Mouse (Mus musculus) neural tube, embryonic 14.5 days (tissue): ENCODE results near the gene Lypd6b. TPM values are rescaled to one million over a fixed set of nuclear protein-coding genes. Genes with fewer than 3 reads are reported as not detected.
A peak's percentile ranks its signal among the peaks of the same experiment; 100 is the strongest.

Source experiments
- ATAC-seq: fragments of 200-750 bp; cut with Nextera tagmentation; 2 replicates; pipeline ENCODE4 v1.8.0; 2017; ENCODE audit warnings: low read depth, mild to moderate bottlenecking, moderate TSS enrichment, moderate library complexity
- H3K27ac ChIP-seq: fragments of 300-500 bp; sonication (generic); 2 replicates; pipeline ENCODE4 v1.5.1; 2014; ENCODE audit warnings: low read depth, mild to moderate bottlenecking, control low read depth, low read length, moderate library complexity, mixed read lengths
- H3K27me3 ChIP-seq: fragments of 300-500 bp; sonication (generic); 2 replicates; pipeline ENCODE4 v1.6.1; 2014; ENCODE audit warnings: low read length; ENCODE audit not compliant: control insufficient read depth, insufficient read depth
- H3K36me3 ChIP-seq: fragments of 300-500 bp; sonication (generic); 2 replicates; pipeline ENCODE4 v1.6.1; 2014; ENCODE audit warnings: low read length, mixed read lengths; ENCODE audit not compliant: control insufficient read depth, insufficient read depth
- H3K4me1 ChIP-seq: fragments of 300-500 bp; sonication (generic); 2 replicates; pipeline ENCODE4 v1.6.1; 2014; ENCODE audit warnings: low read length; ENCODE audit not compliant: control insufficient read depth, insufficient read depth
- H3K4me2 ChIP-seq: fragments of 300-500 bp; sonication (generic); 2 replicates; pipeline ENCODE4 v1.6.1; 2014; ENCODE audit warnings: mild to moderate bottlenecking, low read depth, low read length, control low read depth
- H3K4me3 ChIP-seq: fragments of 300-500 bp; sonication (generic); 2 replicates; pipeline ENCODE4 v1.5.1; 2014; ENCODE audit warnings: low read depth, low read length, control low read depth, mixed read lengths
- H3K9ac ChIP-seq: fragments of 300-500 bp; sonication (generic); replicated peaks from 2 replicates; pipeline ENCODE4 v1.6.1; 2014; ENCODE audit warnings: low read depth, mild to moderate bottlenecking, control low read depth, low read length, mixed read lengths
- H3K9me3 ChIP-seq: fragments of 300-500 bp; sonication (generic); 2 replicates; pipeline ENCODE4 v1.6.1; 2016; ENCODE audit warnings: low read length; ENCODE audit not compliant: control insufficient read depth
- WGBS: fragments of 180-500 bp; shearing (Covaris S2); extraction: QIAGEN DNeasy Blood & Tissue Kit; methylation state at CpG from one replicate; pipeline ENCODE4 v1.1.7; 2014; 5-methylcytosine and 5-hydroxymethylcytosine counted together
- polyA plus RNA-seq: library from polyadenylated mRNA; unstranded; fragments of >200 nt; fragmentation: Nextera tagmentation; extraction: Ambion mirVana; gene quantifications from 2 replicates; pipeline ENCODE4 v1.2.1, GENCODE M21; 2014

Lypd6b gene
- polyA plus RNA-seq, 1 experiment from 2014 or later = 24.6 TPM

- H3K27me3 ChIP-seq = peaks cover 11% of the 10 kb centered on the region; the same call in 1 of the 2 replicates
- ATAC-seq = peak; percentile 45
- H3K9ac ChIP-seq = peak overlapping the region; percentile 75
- H3K4me3 ChIP-seq = peak overlapping the region; percentile 62
- no peaks in the 10 kb centered on the region; the same call in 1 of the 2 replicates for H3K4me1 ChIP-seq
- H3K4me2 ChIP-seq = peak overlapping the region; percentile 99
- H3K9me3 ChIP-seq = no peaks in the 10 kb centered on the region
- H3K27ac ChIP-seq = no peak overlapping the region
- WGBS = under 1% methylated on average over 14 of the region's 14 CpGs
- no peaks in the 10 kb centered on the region for H3K36me3 ChIP-seq
These were observed 547 bp downstream of the Lypd6b start for GRCm38 (mm10) chr2:49788051-49788418.

DNA sequence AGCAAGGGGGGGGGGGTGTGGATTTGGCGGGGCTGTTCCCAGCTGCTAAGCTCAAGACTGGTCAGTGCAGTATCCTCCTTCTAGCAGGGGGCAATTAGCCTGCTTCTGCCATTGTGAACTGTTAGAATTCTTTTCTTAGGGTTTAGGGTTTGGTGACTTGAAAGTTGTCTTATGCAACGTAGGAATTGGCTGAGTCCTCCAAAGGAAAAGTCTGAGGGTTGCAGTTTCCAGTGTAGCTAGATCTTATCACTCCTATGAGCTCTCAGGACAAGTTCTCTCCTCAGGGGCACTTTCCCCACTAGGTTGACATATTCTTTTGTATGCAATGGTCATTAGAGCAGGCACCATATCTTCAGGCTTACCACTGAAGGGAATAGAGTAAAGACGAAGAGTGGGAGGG, 1.2 kb downstream of the Lypd6b start:
- WGBS = 5% methylated on average over 3 of the region's 3 CpGs
- no peak overlapping the region for H3K9ac ChIP-seq
- H3K4me3 ChIP-seq = no peak overlapping the region
- H3K9me3 ChIP-seq = no peaks in the 10 kb centered on the region
- H3K4me1 ChIP-seq = no peaks in the 10 kb centered on the region; the same call in 1 of the 2 replicates
- no peaks in the 10 kb centered on the region for H3K36me3 ChIP-seq
- peaks cover 11% of the 10 kb centered on the region; the same call in 1 of the 2 replicates for H3K27me3 ChIP-seq
- H3K4me2 ChIP-seq = no peak overlapping the region; the same call in 1 of the 2 replicates
- ATAC-seq = no peak
- H3K27ac ChIP-seq = no peak overlapping the region

GRCm38 (mm10) chr2:49789078-49789477, 1.6 kb downstream of the Lypd6b start:
- Histone ChIP-seq H3K36me3 (no peaks in the 10 kb centered on the region), H3K27me3 (peaks cover 11% of the 10 kb centered on the region; the same call in 1 of the 2 replicates), H3K4me3 (no peak overlapping the region), H3K4me1 (no peaks in the 10 kb centered on the region; the same call in 1 of the 2 replicates), H3K27ac (no peak overlapping the region), H3K9ac (no peak overlapping the region), H3K9me3 (no peaks in the 10 kb centered on the region), H3K4me2 (no peak overlapping the region)
- 84% methylated on average over 6 of the region's 6 CpGs for WGBS
- no peak for ATAC-seq

GRCm38 (mm10) chr2:49789504-49789903, 2.0 kb downstream of the Lypd6b start:
- 87% methylated on average over 5 of the region's 5 CpGs for WGBS
- H3K27me3 ChIP-seq = peaks cover 11% of the 10 kb centered on the region; the same call in 1 of the 2 replicates
- H3K4me1 ChIP-seq = no peaks in the 10 kb centered on the region; the same call in 1 of the 2 replicates

GRCm38 (mm10) chr2:49797444-49798143, 10.1 kb downstream of the Lypd6b start:
- H3K4me1 ChIP-seq = no peaks in the 10 kb centered on the region

More at GRCm38 (mm10) chr2:49789504-49789903, 2.0 kb downstream of the Lypd6b start:
- no peak overlapping the region for H3K4me3 ChIP-seq
- no peak overlapping the region for H3K4me2 ChIP-seq
- H3K9me3 ChIP-seq = no peaks in the 10 kb centered on the region
- no peak overlapping the region for H3K27ac ChIP-seq
- ATAC-seq = no peak
- no peak overlapping the region for H3K9ac ChIP-seq
- H3K36me3 ChIP-seq = no peaks in the 10 kb centered on the region

DNA sequence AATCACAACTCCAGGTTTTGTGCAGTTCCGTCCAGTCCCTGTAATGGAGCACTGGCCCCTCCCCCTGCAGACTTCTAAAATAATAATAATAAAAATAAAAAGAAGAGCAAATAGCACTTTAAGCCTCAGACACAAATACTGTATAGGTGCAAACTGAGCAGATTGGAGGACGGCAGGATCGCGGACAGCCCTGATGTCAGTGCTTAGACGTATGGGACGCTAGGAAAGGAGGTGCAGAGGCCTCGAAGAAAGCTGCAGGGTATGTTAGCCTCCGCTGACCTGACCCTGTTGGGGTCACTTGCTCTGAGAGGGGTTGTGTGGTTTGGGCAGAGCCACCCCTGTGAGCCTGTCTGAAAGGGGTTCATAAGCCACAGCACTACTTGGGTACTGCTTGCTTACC, 17.0 kb downstream of the Lypd6b start:
- WGBS = 78% methylated on average over 8 of the region's 8 CpGs

More at GRCm38 (mm10) chr2:49797444-49798143, 10.1 kb downstream of the Lypd6b start:
- WGBS = 66% methylated on average over 14 of the region's 14 CpGs
- no peak overlapping the region for H3K4me3 ChIP-seq
- no peak overlapping the region for H3K9ac ChIP-seq
- no peak overlapping the region for H3K4me2 ChIP-seq
- H3K27ac ChIP-seq = no peak overlapping the region
- no peaks in the 10 kb centered on the region for H3K9me3 ChIP-seq
- H3K27me3 ChIP-seq = no peaks in the 10 kb centered on the region
- no peaks in the 10 kb centered on the region for H3K36me3 ChIP-seq
- no peak for ATAC-seq

DNA sequence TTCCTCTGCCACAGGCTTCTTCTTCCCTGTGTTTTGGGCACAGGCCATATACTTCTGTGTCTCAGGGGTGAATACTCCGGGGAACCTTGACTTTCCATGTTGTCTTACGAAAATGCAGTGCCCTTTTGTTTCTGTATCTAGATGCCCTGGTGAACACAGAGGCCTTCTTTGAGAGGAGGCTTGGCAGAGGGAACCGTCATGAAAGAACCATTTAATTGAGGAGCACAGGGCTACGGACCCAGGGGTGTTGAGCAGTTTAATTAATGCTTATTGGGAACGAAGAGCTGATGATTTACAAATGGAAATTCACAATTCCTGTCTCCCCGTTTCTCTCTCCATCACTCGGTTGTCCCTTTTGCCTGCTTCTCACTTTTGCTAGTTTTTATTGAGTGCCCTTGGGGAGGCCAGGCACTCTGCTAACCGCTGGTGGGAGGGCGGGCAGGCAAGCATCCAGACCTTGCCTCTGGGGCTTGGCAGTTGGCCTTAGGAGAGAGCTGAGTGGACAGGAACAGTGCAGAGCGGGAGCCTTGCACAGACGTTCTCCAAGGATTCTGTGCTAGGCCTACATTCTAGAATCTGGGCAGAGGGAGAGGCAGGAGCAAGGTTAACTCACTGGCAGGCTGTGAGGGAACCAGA, 18.4 kb downstream of the Lypd6b start:
- 55% methylated on average over 11 of the region's 11 CpGs for WGBS
- Histone ChIP-seq H3K9ac (no peak overlapping the region), H3K9me3 (no peaks in the 10 kb centered on the region), H3K4me2 (no peak overlapping the region), H3K27ac (peak overlapping the region; percentile 12; the same call in 1 of the 2 replicates), H3K27me3 (no peaks in the 10 kb centered on the region), H3K36me3 (no peaks in the 10 kb centered on the region), H3K4me1 (no peaks in the 10 kb centered on the region), H3K4me3 (no peak overlapping the region)
- no peak for ATAC-seq

More for the DNA sequence above, 17.0 kb downstream of the Lypd6b start:
- H3K4me2 ChIP-seq = no peak overlapping the region
- no peak overlapping the region for H3K9ac ChIP-seq
- H3K4me1 ChIP-seq = no peaks in the 10 kb centered on the region
- no peaks in the 10 kb centered on the region for H3K36me3 ChIP-seq
- H3K4me3 ChIP-seq = no peak overlapping the region
- H3K27ac ChIP-seq = no peak overlapping the region
- no peak for ATAC-seq
- H3K27me3 ChIP-seq = no peaks in the 10 kb centered on the region
- H3K9me3 ChIP-seq = no peaks in the 10 kb centered on the region

- Histone ChIP-seq H3K27ac (no peak overlapping the region), H3K9ac (no peak overlapping the region), H3K9me3 (no peaks in the 10 kb centered on the region), H3K4me2 (no peak overlapping the region), H3K27me3 (no peaks in the 10 kb centered on the region), H3K4me1 (0 out of 2 replicates have a peak, but pooled peaks cover 3% of the 10 kb centered on the region), H3K4me3 (no peak overlapping the region), H3K36me3 (no peaks in the 10 kb centered on the region)
- 89% methylated on average over 6 of the region's 6 CpGs for WGBS
- no peak for ATAC-seq
These were observed 22.0 kb downstream of the Lypd6b start for GRCm38 (mm10) chr2:49809496-49809895.

DNA sequence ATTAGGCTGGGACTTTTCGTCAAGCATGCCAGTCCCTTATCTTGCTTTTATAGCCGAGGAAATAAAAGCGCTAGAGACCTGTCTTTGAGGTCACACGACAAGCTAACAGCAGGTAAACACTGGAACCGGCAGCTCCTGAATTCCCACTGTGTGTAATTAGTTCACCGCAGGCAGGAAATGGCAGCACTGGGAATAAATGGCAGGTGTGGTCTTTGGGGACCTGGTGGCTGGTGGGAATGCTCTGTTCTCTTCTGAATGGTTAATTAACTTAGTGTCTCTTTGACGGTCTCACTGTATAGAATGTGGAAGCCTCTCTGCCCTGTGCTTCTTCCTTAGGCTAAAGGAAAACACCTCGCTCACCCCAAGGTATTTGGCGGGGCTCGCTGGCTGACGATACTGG, 23.9 kb downstream of the Lypd6b start:
- Histone ChIP-seq H3K27ac (no peak overlapping the region), H3K36me3 (no peaks in the 10 kb centered on the region), H3K27me3 (no peaks in the 10 kb centered on the region), H3K9me3 (no peaks in the 10 kb centered on the region), H3K9ac (no peak overlapping the region), H3K4me2 (no peak overlapping the region), H3K4me3 (no peak overlapping the region), H3K4me1 (0 out of 2 replicates have a peak, but pooled peaks cover 3% of the 10 kb centered on the region)
- 12% methylated on average over 11 of the region's 11 CpGs for WGBS
- no peak for ATAC-seq
